Mouse (Mus musculus): Measurements from ENCODE around the gene BC048403.

BC048403 gene

GRCm38 (mm10) chr10:121739548-121740505, at the start of gene BC048403:
BC048403 (plus strand) TSS chr10:121739937.
- peak; percentile 85 for DNase-seq (ENCODE audit: low spot score)

DNA sequence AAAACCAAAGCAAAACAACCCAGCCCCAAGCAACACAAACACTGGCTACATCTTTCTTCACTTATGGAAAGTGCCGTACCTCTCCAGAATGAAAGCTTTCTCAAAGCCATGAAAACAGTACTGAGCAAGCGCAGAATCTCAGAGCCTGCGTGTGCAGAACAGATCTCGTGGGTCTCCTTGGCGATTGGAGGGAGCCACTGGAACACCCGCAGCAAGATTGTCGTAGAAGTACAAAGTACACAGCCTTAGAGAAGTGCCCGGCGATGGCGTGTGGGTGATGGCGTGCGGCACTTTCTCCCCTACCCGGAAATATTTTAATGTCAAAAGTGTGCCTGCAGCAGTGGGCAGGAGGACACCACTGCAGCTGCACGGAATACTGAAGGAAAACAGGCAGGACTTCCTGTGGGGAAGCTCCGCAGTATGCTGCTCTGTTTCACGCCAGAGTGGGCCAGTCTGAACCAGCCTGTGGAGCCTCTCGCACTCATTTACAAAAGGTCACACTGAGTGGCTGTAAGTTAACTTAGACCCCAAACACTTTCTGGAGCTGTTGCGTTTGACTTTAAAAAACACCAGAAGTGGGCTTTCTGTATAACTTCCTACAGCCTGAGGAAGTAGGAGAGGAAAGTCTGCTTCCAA, 46.7 kb upstream of the BC048403 start:
- no peak for DNase-seq (ENCODE audit: low spot score)

GRCm38 (mm10) chr10:121694567-121694966, 45.2 kb upstream of the BC048403 start:
- no peak for DNase-seq (ENCODE audit: low spot score)

GRCm38 (mm10) chr10:121701296-121702248, 38.2 kb upstream of the BC048403 start:
- DNase-seq (ENCODE audit: low spot score): no peak

- DNase-seq (ENCODE audit: low spot score): peak; percentile 54
Observed at GRCm38 (mm10) chr10:121703619-121704018, 36.1 kb upstream of the BC048403 start.

DNA sequence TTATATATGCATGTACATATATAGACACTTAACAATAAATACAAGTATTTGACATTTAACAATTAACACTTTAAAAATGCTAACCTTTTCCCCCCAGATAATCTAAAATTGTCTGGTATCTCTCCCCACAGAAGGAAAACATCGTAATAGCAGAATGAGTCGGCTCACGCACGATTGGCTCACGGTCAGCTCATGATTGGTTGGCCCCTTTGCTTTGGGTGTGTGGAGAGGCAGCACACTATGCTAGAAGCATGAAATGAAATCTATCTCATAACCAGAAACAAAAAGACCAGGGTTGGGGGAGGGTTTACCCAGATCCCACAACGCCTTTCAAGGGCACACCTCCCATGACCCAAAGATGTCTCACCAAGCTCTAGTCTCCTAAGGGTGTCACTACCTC, 34.9 kb upstream of the BC048403 start:
- no peak for DNase-seq (ENCODE audit: low spot score)

- DNase-seq (ENCODE audit: low spot score): no peak
Observed at GRCm38 (mm10) chr10:121705399-121706163, 34.2 kb upstream of the BC048403 start.

GRCm38 (mm10) chr10:121716862-121717261, 22.9 kb upstream of the BC048403 start:
- no peak for DNase-seq (ENCODE audit: low spot score)

GRCm38 (mm10) chr10:121718896-121719585, 20.7 kb upstream of the BC048403 start:
- DNase-seq (ENCODE audit: low spot score): no peak

GRCm38 (mm10) chr10:121720701-121721100, 19.0 kb upstream of the BC048403 start:
- no peak for DNase-seq (ENCODE audit: low spot score)

DNA sequence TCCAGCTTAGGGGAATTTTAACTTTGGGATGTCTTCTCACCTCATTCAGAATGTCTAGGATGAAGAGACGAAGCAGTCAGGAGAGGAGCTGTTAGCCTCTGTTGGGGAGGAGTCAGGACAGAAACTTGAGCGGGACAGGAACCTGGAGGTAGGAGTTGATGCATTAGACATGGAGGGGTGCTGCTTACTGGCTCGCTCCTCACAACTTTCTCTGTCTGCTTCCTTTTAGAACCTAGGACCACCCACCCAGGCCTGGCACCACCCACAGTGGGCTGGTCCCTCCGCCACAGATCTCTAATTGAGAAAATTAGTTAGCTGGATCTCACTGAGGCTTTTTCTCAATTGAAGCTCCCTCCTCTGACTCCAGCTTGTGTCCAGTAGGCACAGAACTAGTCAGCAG, 13.2 kb upstream of the BC048403 start:
- DNase-seq (ENCODE audit: low spot score): no peak

DNA sequence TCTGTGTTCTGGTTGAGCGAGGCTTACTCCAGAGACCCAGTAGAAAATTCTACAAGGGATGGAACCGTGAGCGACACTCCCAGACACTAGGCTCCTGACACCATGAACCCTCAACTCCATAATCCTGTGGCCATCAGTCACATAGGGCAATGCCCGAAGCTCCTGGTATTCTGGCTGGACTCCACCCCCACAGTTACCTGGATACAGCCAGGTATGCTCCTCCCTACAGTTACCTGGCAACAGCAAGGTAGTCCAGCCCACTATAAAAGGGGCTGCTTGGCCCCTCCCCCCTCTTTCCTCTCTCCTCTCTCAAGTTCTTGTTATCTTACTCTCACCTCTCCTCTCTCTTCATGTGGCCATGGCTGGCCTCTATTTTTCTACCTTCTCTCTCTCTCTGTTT, 12.6 kb upstream of the BC048403 start:
- no peak for DNase-seq (ENCODE audit: low spot score)

DNA sequence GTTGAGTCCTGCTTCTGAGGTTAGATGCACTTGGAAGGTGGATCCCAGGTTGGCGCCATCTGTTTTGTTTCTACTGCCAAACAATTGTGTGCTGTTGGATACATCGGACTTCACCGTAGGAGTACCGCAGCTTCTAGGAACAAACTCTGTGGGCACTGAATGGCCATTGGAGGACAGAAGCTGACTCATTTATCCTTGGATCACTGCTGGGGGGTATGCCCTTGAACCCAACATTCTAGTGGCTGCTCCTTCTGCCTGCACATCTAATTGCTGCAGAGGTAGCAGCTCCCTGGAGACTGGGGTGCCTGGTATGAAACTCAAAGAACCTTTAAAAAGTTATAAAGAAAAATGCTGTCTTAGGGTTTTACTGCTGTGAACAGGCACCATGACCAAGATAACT, 11.5 kb upstream of the BC048403 start:
- no peak for DNase-seq (ENCODE audit: low spot score)

DNA sequence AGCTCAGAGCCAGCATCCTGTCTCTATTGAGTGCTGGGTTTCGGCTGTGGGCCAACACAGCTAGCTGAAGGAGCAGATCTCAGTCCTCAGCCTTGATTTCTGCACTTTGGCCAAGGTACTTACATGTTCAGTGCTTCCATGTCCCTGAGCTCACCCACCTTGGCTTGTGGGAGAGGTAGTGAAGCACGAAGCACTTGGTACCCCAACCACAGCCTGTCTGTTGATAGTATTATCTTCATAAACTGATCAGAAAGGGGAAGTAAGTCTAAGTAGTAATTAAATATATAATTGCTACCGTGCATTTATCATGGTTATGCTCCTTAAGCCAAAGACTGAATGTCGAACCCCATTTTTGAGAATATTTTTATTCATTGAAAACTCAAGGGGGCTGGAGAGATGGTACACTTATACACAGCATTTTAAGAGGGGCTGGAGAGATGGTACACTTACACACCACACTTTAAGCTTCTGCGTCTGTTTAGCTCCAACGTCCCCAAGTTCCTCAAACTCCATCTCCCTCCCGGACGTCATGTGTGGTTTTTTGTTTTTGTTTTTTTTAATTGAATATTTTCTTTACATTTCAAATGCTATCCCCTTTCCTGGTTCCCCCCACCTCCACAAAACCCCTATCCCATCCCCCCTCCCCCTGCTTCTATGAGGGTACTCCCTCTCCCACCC, 8.6 kb upstream of the BC048403 start:
- no peak for DNase-seq (ENCODE audit: low spot score)

DNA sequence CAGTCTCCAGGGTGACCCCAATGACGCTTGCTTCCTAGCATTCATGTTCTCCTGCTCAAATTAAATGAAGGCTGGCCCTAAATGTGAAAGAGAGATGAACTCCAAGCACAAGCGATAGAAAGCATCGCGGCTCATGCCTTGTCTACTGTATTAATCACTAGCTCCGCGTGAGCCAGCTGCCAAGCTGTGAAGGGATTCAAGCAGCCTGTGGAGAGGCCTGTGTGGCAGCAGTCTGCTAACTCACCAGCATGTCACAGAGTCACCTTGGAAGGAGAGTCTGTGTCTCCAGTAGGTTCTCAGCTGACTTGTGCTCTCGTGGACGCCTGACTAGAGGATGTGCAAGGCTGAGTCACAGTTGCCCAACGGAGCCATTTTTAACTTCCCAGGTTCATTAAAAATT, 7.2 kb upstream of the BC048403 start:
- no peak for DNase-seq (ENCODE audit: low spot score)

DNA sequence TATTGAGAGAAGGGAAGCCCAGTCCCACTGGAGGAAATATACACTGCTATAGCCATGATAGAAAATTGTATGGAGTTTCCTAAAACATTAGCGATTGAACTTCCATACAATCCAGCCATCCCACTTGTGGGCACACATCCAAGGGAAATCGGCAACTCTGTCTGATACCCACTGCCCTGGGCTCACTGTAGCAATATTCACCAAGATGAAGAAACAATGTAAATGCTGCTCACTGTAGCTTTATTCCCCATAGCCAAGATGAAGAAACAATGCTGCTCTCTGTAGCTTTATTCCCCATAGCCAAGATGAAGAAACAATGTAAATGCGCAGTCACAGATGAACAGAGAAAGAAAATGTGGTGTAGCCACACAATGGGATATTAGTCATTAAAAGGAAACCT, 2.5 kb upstream of the BC048403 start:
- DNase-seq (ENCODE audit: low spot score): no peak

DNA sequence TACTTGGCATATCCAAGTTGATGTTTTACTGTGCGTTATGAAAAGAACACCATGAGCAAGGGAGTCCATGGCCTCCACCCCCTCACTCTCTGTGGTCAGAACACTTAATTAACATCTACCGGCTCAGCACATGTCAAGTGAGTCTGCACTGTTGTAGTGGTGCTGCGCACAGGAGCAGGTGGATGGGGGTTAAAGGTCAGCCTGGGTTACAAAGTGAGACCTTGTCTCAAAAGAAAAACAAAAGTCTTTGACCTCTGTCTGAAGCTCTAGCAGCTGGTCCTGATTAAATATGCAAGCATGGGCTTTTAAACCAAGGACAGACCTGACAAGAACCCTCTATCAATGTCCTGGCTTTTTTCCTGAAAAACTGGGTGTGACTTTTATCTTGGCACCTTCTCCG, 2.6 kb downstream of the BC048403 start:
- no peak for DNase-seq (ENCODE audit: low spot score)

DNA sequence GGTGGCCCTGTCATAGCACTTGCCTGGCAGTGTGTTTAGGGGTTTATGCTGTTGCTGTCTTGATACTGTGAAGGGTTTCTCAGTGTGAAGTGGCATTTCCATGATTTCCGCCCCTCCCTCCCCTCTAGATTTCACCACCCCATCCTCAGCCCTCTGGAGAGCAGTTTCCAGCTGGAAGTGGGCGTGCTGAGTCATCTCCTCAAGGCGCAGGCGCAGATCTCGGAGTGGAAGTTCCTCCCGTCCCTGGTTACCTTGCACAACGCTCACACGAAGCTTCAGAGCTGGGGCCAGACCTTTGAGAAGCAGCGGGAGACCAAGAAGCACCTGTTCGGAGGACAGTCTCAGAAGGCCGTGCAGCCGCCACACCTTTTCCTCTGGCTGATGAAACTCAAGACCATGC, 10.4 kb downstream of the BC048403 start:
- DNase-seq (ENCODE audit: low spot score): peak; percentile 78

DNA sequence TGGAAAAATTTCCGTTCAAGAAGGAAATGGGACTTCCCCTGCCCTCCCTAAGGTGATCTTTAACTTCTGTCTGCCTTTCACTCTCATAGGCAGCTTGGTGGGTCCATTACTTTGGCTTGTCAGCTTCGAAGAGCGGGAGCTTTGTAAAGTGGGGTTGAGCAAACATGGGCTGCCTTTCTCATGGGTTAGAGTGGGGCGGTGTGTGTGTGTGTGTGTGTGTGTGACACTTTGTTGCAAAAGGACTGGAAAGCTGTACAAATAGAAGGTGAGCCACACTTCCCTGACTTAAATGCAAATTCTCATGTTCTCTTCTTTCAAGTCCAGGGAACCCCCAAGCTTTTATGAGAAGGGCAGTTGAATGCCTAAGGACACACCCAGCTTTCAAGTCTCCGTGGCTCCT, 14.5 kb downstream of the BC048403 start:
- DNase-seq (ENCODE audit: low spot score): no peak

DNA sequence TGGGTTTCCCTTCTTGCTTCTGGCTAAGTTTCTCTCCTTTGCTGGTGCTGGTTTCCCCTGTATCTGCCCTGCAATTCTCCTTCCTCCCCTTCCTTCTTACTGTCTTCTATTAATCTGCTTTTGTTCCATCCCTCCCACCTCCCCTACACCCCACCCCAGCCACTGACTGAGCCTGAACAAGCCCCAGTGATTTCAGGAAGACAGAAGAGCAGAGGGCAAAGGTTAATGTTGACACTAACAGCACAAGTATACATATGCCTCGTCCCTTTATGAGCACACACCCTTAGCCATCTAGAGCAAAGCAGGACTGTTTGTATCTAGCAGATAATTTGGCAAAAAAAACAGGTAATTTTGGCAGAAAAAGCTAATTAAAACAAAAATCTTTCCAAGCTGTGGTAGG, 16.1 kb downstream of the BC048403 start:
- no peak for DNase-seq (ENCODE audit: low spot score)
